In genomic region chr10:56455867-56456468, GRCm38 (mm10) we compare ENCODE assay signal across 24 mouse cellular contexts.
DNase-seq lines count a peak whose midpoint lies in the region; ATAC-seq lines count a peak whose summit lies in the region.
"Had no signal": no experiment of that assay in that cellular context is flagged by ENCODE, and none has a peak within 500 bp of the region (broad histone marks: within the 10 kb centered on the region; RNA-seq: fewer than 3 reads in every experiment).

No protein-coding gene starts in this region.

- H3K27me3 ChIP-seq in midbrain, embryonic 11.5 days (ENCODE audit: control insufficient read depth, insufficient read depth, low read length): no peaks in the 10 kb centered on the region
- no peaks in the 10 kb centered on the region for H3K27me3 ChIP-seq in midbrain, embryonic 10.5 days (ENCODE audit: low read depth, poor library complexity, severe bottlenecking)
- H3K27me3 ChIP-seq: embryonic facial prominence, embryonic 12.5 days; forebrain, embryonic 12.5 days; Patski had no signal

- H3K27ac ChIP-seq in midbrain, embryonic 11.5 days (ENCODE audit: low read depth, low read length): no peak overlapping the region
- H3K27ac ChIP-seq in midbrain, embryonic 10.5 days (replicated peaks): no peak overlapping the region
- H3K27ac ChIP-seq: embryonic facial prominence, embryonic 10.5 days; embryonic facial prominence, embryonic 12.5 days; forebrain, embryonic 10.5 days; forebrain, embryonic 12.5 days had no signal

- no peak overlapping the region for H3K9ac ChIP-seq in midbrain, embryonic 11.5 days (ENCODE audit: low read length)
- H3K9ac ChIP-seq: embryonic facial prominence, embryonic 12.5 days; forebrain, embryonic 12.5 days had no signal

- ATAC-seq in midbrain, embryonic 11.5 days (ENCODE audit: low FRiP score): no peak
- ATAC-seq in granulocyte monocyte progenitor cell, adult 5-6 weeks (replicated peaks; ENCODE audit: poor library complexity, severe bottlenecking): peak; percentile 96
- peak; percentile 94 for ATAC-seq in megakaryocyte progenitor cell, adult 5-6 weeks (replicated peaks; ENCODE audit: poor library complexity)
- ATAC-seq: activated CD4-positive, CD25-positive, alpha-beta regulatory T cell, adult 4 months; forebrain, embryonic 14.5 days; forebrain, embryonic 16.5 days; Patski had no signal

- no peaks in the 10 kb centered on the region for H3K4me1 ChIP-seq in midbrain, embryonic 11.5 days (ENCODE audit: control insufficient read depth, insufficient read depth, low read length)
- no peaks in the 10 kb centered on the region for H3K4me1 ChIP-seq in midbrain, embryonic 10.5 days
- H3K4me1 ChIP-seq: embryonic facial prominence, embryonic 10.5 days; embryonic facial prominence, embryonic 12.5 days; forebrain, embryonic 10.5 days; forebrain, embryonic 12.5 days had no signal

- no peaks in the 10 kb centered on the region for H3K9me3 ChIP-seq in midbrain, embryonic 11.5 days (ENCODE audit: control insufficient read depth, low read length)
- peaks cover 4% of the 10 kb centered on the region; the same call in 1 of the 2 replicates for H3K9me3 ChIP-seq in midbrain, embryonic 10.5 days (replicated peaks)
- H3K9me3 ChIP-seq: embryonic facial prominence, embryonic 10.5 days; embryonic facial prominence, embryonic 12.5 days; forebrain, embryonic 12.5 days had no signal

- DNase-seq in midbrain, embryonic 11.5 days (ENCODE audit: low spot score, missing footprints): peak; percentile 41
- DNase-seq in midbrain, embryonic 10.5 days (ENCODE audit: low spot score): no peak
- DNase-seq in fat pad, adult 2 months (ENCODE audit: extremely low read depth, low read depth, low spot score): peak; percentile 74
- DNase-seq in urinary bladder, postnatal 14 days (ENCODE audit: low spot score): no peak
- DNase-seq in Muller cell, postnatal 12 days (ENCODE audit: inconsistent ontology term): no peak
- DNase-seq in heart, adult 18-20 months: no peak
- DNase-seq: adrenal gland, adult 8-10 months; adrenal gland, postnatal 14 days; adrenal gland, postnatal 36 days; cerebellum, adult 11-12 months; cerebellum, adult 2 months; cerebellum, adult 9-10 months; cerebellum, postnatal 10 days; cerebellum, postnatal 36 days had no signal

- no peaks in the 10 kb centered on the region for H3K36me3 ChIP-seq in midbrain, embryonic 11.5 days (ENCODE audit: control insufficient read depth, insufficient read depth, low read length)
- H3K36me3 ChIP-seq in midbrain, embryonic 10.5 days: no peaks in the 10 kb centered on the region
- H3K36me3 ChIP-seq: embryonic facial prominence, embryonic 10.5 days; embryonic facial prominence, embryonic 12.5 days; forebrain, embryonic 10.5 days; forebrain, embryonic 12.5 days had no signal

- H3K4me3 ChIP-seq in midbrain, embryonic 11.5 days (ENCODE audit: low read depth, low read length): no peak overlapping the region
- no peak overlapping the region for H3K4me3 ChIP-seq in midbrain, embryonic 10.5 days
- H3K4me3 ChIP-seq: embryonic facial prominence, embryonic 10.5 days; embryonic facial prominence, embryonic 12.5 days; forebrain, embryonic 10.5 days; forebrain, embryonic 12.5 days had no signal

- 93% methylated on average over 2 of the region's 2 CpGs for WGBS in midbrain, embryonic 11.5 days
- 93% methylated on average over 2 of the region's 2 CpGs for whole genome bisulfite sequencing in midbrain, embryonic 10.5 days

- no peak overlapping the region for H3K4me2 ChIP-seq in midbrain, embryonic 11.5 days
- H3K4me2 ChIP-seq: embryonic facial prominence, embryonic 12.5 days; forebrain, embryonic 12.5 days had no signal

Comparison
In these comparisons a context has a peak if more than half of its experiments do, and no peak if none do; other contexts are left out.
1. DNase-seq: peak in midbrain, embryonic 11.5 days (single experiment) and fat pad, adult 2 months (single experiment); none in midbrain, embryonic 10.5 days (single experiment), urinary bladder, postnatal 14 days (single experiment), Muller cell, postnatal 12 days (single experiment) and heart, adult 18-20 months (0 of 2).